Mouse (Mus musculus) E14TG2a.4 (cell line): Measurements from ENCODE around the gene Trim25.
"Not testable (repeated sequence)": the region's sequence is repeated elsewhere in the genome, so short reads cannot be mapped to it uniquely, and the experiment has no call there.

ENCODE experiments used
- H3K27me3 ChIP-seq: 2 replicates; pipeline ENCODE4 v1.6.1; 2014; ENCODE audit warnings: low read length, control low read depth; ENCODE audit not compliant: insufficient read depth
- H3K36me3 ChIP-seq: 2 replicates; pipeline ENCODE4 v1.6.1; 2014; ENCODE audit warnings: low read length, control low read depth; ENCODE audit not compliant: insufficient read depth
- H3K4me1 ChIP-seq: replicated peaks from 2 replicates; pipeline ENCODE4 v1.6.1; 2014; ENCODE audit warnings: low read depth, low read length, control low read depth
- H3K4me3 ChIP-seq: replicated peaks from 2 replicates; pipeline ENCODE4 v1.5.1; 2014; ENCODE audit warnings: mild to moderate bottlenecking, low read length
- H3K9me3 ChIP-seq: 2 replicates; pipeline ENCODE4 v1.6.1; 2014; ENCODE audit warnings: low read length, control low read depth
- CTCF ChIP-seq: conservative IDR thresholded peaks from 2 replicates; pipeline ENCODE4 v1.5.1; 2014; ENCODE audit warnings: low read length
- NANOG ChIP-seq: IDR thresholded peaks from 2 replicates; pipeline ENCODE4 v1.6.1; 2014; ENCODE audit warnings: borderline replicate concordance, low read length, mixed read lengths
- POU5F1 ChIP-seq: IDR thresholded peaks from 2 replicates; pipeline ENCODE4 v1.6.1; 2014; ENCODE audit warnings: low read length, borderline replicate concordance

Trim25 gene

DNA sequence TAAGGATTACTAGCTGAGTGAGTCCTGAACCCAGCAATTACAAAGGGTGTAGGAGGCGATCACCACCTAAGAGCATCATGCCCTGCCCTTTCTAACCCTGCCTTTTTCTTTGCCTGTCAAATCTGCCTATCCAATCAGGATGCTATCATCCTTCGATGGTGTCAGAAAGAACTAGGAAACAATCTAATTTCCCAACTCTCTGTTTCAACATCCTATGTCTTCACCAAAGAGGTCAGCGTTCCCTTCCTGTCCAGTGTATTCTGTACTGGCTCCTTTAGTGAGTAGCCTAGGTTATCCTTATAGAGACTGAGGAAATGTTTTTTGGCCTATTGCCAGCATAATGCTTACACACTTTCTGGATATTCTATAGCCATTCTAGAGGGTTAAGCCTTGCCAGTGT is 36.4 kb downstream of the Trim25 start:
- H3K4me3 ChIP-seq: no peak overlapping the region
- H3K9me3 ChIP-seq: no peaks in the 10 kb centered on the region
- no peaks in the 10 kb centered on the region for H3K27me3 ChIP-seq
- peaks cover 58% of the 10 kb centered on the region for H3K36me3 ChIP-seq
- peaks cover 38% of the 10 kb centered on the region for H3K4me1 ChIP-seq
- TF ChIP-seq CTCF (no peak), POU5F1 (no peak), NANOG (no peak)

- H3K27me3 ChIP-seq: no peaks in the 10 kb centered on the region
- H3K4me1 ChIP-seq: peaks cover 33% of the 10 kb centered on the region
- no peaks in the 10 kb centered on the region for H3K9me3 ChIP-seq
- no peak for TF ChIP-seq POU5F1
- TF ChIP-seq CTCF: no peak
- no peak for TF ChIP-seq NANOG
- peaks cover 86% of the 10 kb centered on the region for H3K36me3 ChIP-seq
- H3K4me3 ChIP-seq: no peak overlapping the region
Observed at GRCm38 (mm10) chr11:89038496-89038895, 39.3 kb downstream of the Trim25 start.

DNA sequence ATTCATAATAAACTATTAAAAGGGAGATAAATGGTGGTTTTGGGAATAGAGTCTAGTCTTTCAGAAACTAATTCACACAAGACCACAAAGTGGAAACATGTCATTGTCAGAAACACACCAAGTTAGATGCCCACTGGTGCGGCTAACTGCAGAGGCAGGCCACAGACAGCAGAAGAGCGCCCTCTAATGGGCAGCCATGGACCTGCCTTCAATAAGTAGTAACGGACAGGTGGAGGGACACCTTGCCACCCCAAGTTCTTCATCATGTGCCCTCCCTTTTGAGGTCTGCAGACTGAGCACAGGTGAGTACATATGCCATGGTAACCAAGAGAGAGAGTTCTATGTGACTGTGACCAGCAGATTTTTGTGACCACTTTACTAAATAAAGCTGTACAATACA is 40.1 kb downstream of the Trim25 start:
- TF ChIP-seq NANOG: no peak
- no peak for TF ChIP-seq POU5F1
- TF ChIP-seq CTCF: peak; percentile 89
- Histone ChIP-seq H3K4me3 (no peak overlapping the region), H3K4me1 (peaks cover 32% of the 10 kb centered on the region)

GRCm38 (mm10) chr11:89041073-89041472 is 41.9 kb downstream of the Trim25 start:
- peaks cover 83% of the 10 kb centered on the region for H3K36me3 ChIP-seq
- not testable (repeated sequence) for H3K9me3 ChIP-seq, H3K4me3 ChIP-seq, H3K27me3 ChIP-seq
- H3K4me1 ChIP-seq: peaks cover 33% of the 10 kb centered on the region

More for the DNA sequence above, 40.1 kb downstream of the Trim25 start:
- H3K9me3 ChIP-seq: no peaks in the 10 kb centered on the region
- H3K36me3 ChIP-seq: peaks cover 87% of the 10 kb centered on the region
- no peaks in the 10 kb centered on the region for H3K27me3 ChIP-seq

DNA sequence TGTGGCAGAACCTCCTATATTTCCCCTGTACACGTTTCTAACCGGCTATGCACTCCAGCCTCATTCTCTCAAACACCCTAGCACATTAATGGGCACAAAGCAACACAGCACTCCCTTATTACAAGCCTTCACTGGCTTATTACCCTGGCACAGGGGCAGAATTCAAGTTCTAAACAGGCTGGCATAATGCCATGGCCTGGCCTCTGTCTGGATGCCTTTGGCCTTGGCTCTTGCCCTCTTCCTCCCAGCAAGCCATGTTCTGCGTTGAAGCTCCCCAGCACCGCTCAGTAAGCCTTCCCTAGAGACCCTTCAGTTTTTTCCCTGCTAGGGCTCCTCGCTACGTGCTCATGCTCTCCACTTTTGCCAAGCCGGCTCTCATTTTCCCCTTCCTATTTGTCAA is 43.9 kb downstream of the Trim25 start:
- Histone ChIP-seq H3K9me3 (no peaks in the 10 kb centered on the region), H3K4me3 (no peak overlapping the region), H3K4me1 (peaks cover 47% of the 10 kb centered on the region), H3K36me3 (peaks cover 82% of the 10 kb centered on the region), H3K27me3 (no peaks in the 10 kb centered on the region)
- TF ChIP-seq CTCF (no peak), POU5F1 (no peak), NANOG (no peak)

DNA sequence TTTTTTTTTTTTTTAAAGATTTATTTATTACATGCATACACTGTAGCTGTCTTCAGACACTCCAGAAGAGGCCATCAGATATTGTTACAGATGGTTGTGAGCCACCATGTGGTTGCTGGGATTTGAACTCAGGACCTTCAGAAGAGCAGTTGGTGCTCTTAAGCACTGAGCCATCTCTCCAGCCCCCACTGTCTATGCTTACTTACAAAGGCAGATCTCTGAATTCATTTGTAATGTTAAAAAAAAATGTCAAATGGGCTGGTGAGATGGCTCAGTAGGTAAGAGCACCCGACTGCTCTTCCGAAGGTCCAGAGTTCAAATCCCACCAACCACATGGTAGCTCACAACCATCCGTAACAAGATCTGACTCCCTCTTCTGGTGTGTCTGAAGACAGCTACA is 46.3 kb downstream of the Trim25 start:
- H3K27me3 ChIP-seq, H3K4me3 ChIP-seq, H3K9me3 ChIP-seq: not testable (repeated sequence)
- Histone ChIP-seq H3K4me1 (peaks cover 47% of the 10 kb centered on the region), H3K36me3 (peaks cover 77% of the 10 kb centered on the region)

DNA sequence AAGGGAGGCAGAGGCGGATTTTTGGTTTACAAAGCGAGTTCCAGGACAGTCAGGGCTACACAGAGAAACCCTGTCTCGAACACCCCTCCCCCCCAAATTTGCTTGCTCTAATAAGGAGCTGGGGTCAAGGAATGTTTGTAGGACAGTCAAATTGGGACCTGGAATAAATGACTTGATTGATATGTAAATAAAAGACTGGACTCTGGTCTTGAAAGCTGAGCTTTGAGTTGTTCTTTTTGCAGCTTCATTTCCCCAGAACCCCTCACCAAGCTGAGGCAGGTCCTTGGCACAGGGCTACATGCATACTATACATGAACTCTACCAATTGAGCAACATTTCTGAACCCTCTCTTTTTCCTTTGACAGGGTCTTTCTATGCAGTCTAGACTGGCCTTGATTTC is 46.8 kb downstream of the Trim25 start:
- no peaks in the 10 kb centered on the region for H3K9me3 ChIP-seq
- peaks cover 47% of the 10 kb centered on the region for H3K4me1 ChIP-seq
- peaks cover 79% of the 10 kb centered on the region for H3K36me3 ChIP-seq
- H3K27me3 ChIP-seq: no peaks in the 10 kb centered on the region
- H3K4me3 ChIP-seq: no peak overlapping the region
- TF ChIP-seq NANOG (no peak), CTCF (no peak), POU5F1 (no peak)

DNA sequence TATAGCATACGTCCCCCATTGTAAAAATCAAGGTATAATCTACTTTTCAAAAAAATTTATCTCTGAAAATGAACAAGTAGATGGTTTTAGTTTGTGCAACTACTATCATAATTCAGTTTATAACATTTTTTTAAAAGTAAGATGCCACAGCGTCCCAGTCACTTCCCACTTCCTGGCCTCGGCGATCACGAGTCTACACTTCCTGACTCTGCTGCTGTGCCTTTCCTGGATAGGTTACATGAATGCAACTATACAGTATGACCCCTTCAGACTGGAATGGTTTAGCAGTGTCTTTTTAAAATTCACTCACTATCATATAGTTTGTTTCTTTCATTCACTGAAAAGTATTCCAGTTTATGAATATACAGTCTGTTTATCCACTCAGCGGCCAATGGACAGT is 52.6 kb downstream of the Trim25 start:
- no peak overlapping the region for H3K4me3 ChIP-seq
- H3K27me3 ChIP-seq: no peaks in the 10 kb centered on the region
- no peaks in the 10 kb centered on the region for H3K9me3 ChIP-seq
- peaks cover 31% of the 10 kb centered on the region for H3K4me1 ChIP-seq
- peaks cover 94% of the 10 kb centered on the region for H3K36me3 ChIP-seq
- TF ChIP-seq POU5F1 (no peak), CTCF (no peak), NANOG (no peak)

GRCm38 (mm10) chr11:89055931-89056690 is 56.9 kb downstream of the Trim25 start:
- Histone ChIP-seq H3K36me3 (peaks cover 78% of the 10 kb centered on the region), H3K9me3 (no peaks in the 10 kb centered on the region), H3K4me1 (peaks cover 41% of the 10 kb centered on the region), H3K4me3 (no peak overlapping the region), H3K27me3 (no peaks in the 10 kb centered on the region)
- no peak for TF ChIP-seq CTCF
